Mouse (Mus musculus) brain, embryonic 18.5 days (tissue): Measurements from ENCODE around the gene Lclat1.

Source experiments
- DNase-seq: peaks from one replicate; pipeline ENCODE4 v3.0.0-alpha.2; 2012; ENCODE audit warnings: low read depth, low spot score

Lclat1 gene

GRCm38 (mm10) chr17:73087045-73087910 is 20.5 kb upstream of the Lclat1 start:
- DNase-seq: no peak

GRCm38 (mm10) chr17:73091368-73091767 is 16.4 kb upstream of the Lclat1 start:
- no peak for DNase-seq

- DNase-seq: no peak
Measured at GRCm38 (mm10) chr17:73092103-73093097, 15.4 kb upstream of the Lclat1 start.

GRCm38 (mm10) chr17:73095070-73095469 is 12.7 kb upstream of the Lclat1 start:
- DNase-seq: no peak

- no peak for DNase-seq
Measured at GRCm38 (mm10) chr17:73095585-73095984, 12.2 kb upstream of the Lclat1 start.

GRCm38 (mm10) chr17:73096484-73096883 is 11.3 kb upstream of the Lclat1 start:
- no peak for DNase-seq

GRCm38 (mm10) chr17:73098636-73099035 is 9.1 kb upstream of the Lclat1 start:
- no peak for DNase-seq

GRCm38 (mm10) chr17:73100396-73100795 is 7.4 kb upstream of the Lclat1 start:
- DNase-seq: no peak

GRCm38 (mm10) chr17:73102538-73102937 is 5.2 kb upstream of the Lclat1 start:
- DNase-seq: no peak

- DNase-seq: no peak
Measured at GRCm38 (mm10) chr17:73108170-73108887, 544 bp downstream of the Lclat1 start.

- DNase-seq: no peak
Measured at GRCm38 (mm10) chr17:73108888-73109259, 1.1 kb downstream of the Lclat1 start.

- DNase-seq: no peak
Measured at GRCm38 (mm10) chr17:73112128-73112527, 4.3 kb downstream of the Lclat1 start.

GRCm38 (mm10) chr17:73112601-73113000 is 4.8 kb downstream of the Lclat1 start:
- DNase-seq: no peak

GRCm38 (mm10) chr17:73113230-73113629 is 5.4 kb downstream of the Lclat1 start:
- DNase-seq: no peak

- no peak for DNase-seq
Measured at GRCm38 (mm10) chr17:73118134-73118533, 10.3 kb downstream of the Lclat1 start.

GRCm38 (mm10) chr17:73118702-73119101 is 10.9 kb downstream of the Lclat1 start:
- no peak for DNase-seq

GRCm38 (mm10) chr17:73119150-73119549 is 11.4 kb downstream of the Lclat1 start:
- no peak for DNase-seq

GRCm38 (mm10) chr17:73120545-73120944 is 12.8 kb downstream of the Lclat1 start:
- peak; percentile 54 for DNase-seq

GRCm38 (mm10) chr17:73121726-73122125 is 13.9 kb downstream of the Lclat1 start:
- DNase-seq: no peak

GRCm38 (mm10) chr17:73126349-73126748 is 18.6 kb downstream of the Lclat1 start:
- DNase-seq: no peak

- DNase-seq: no peak
Measured at GRCm38 (mm10) chr17:73126903-73127302, 19.1 kb downstream of the Lclat1 start.
